Mouse (Mus musculus) midbrain, embryonic 10.5 days (tissue): ENCODE measurements around the gene Negr1. TPM values are rescaled to one million over a fixed set of nuclear protein-coding genes. Genes with fewer than 3 reads are reported as not detected.

Experiments
- DNase-seq: peaks from one replicate; pipeline ENCODE4 v3.0.0-alpha.2; 2017; ENCODE audit warnings: low spot score
- H3K27ac ChIP-seq: fragments of 300-500 bp; sonication (generic); replicated peaks from 2 replicates; pipeline ENCODE4 v1.5.1; 2016; ENCODE audit warnings: mild to moderate bottlenecking
- H3K27me3 ChIP-seq: fragments of 300-500 bp; sonication (generic); 2 replicates; pipeline ENCODE4 v1.6.1; 2016; ENCODE audit warnings: low read depth, mild to moderate bottlenecking; ENCODE audit not compliant: poor library complexity, severe bottlenecking
- H3K36me3 ChIP-seq: fragments of 300-500 bp; sonication (generic); 2 replicates; pipeline ENCODE4 v1.6.1; 2016; ENCODE audit warnings: mild to moderate bottlenecking, moderate library complexity
- H3K4me1 ChIP-seq: fragments of 300-500 bp; sonication (generic); 2 replicates; pipeline ENCODE4 v1.6.1; 2016
- H3K4me3 ChIP-seq: fragments of 300-500 bp; sonication (generic); 2 replicates; pipeline ENCODE4 v1.5.1; 2016; ENCODE audit warnings: mild to moderate bottlenecking, moderate library complexity
- H3K9me3 ChIP-seq: fragments of 300-500 bp; sonication (generic); replicated peaks from 2 replicates; pipeline ENCODE4 v1.6.1; 2016; ENCODE audit warnings: mild to moderate bottlenecking
- WGBS: fragments of 180-500 bp; shearing (Covaris S2); methylation state at CpG from one replicate; pipeline ENCODE4 v1.1.7; 2016; 5-methylcytosine and 5-hydroxymethylcytosine counted together
- polyA plus RNA-seq: library from polyadenylated mRNA; unstranded; fragments of >200 nt; fragmentation: Nextera tagmentation; extraction: Ambion mirVana; gene quantifications from 2 replicates; pipeline ENCODE4 v1.2.1, GENCODE M21; 2016

Negr1 gene
- polyA plus RNA-seq, 1 experiment from 2014 or later = 2.0 TPM

- DNase-seq = no peak
- 46% methylated on average over 1 of the region's 1 CpGs for WGBS
- Histone ChIP-seq H3K36me3 (no peaks in the 10 kb centered on the region), H3K4me3 (no peak overlapping the region), H3K9me3 (no peaks in the 10 kb centered on the region), H3K4me1 (peaks cover 4% of the 10 kb centered on the region; the same call in 1 of the 2 replicates), H3K27ac (no peak overlapping the region), H3K27me3 (no peaks in the 10 kb centered on the region)
Measured at GRCm38 (mm10) chr3:156784309-156784852, 222.8 kb downstream of the Negr1 start.

- Histone ChIP-seq H3K4me1 (peaks cover 4% of the 10 kb centered on the region; the same call in 1 of the 2 replicates), H3K27me3 (no peaks in the 10 kb centered on the region)
- WGBS = 72% methylated on average over 1 of the region's 1 CpGs
Measured at GRCm38 (mm10) chr3:156786355-156786754, 224.8 kb downstream of the Negr1 start.

GRCm38 (mm10) chr3:156791234-156791633 is 229.6 kb downstream of the Negr1 start:
- H3K27ac ChIP-seq = no peak overlapping the region
- no peaks in the 10 kb centered on the region for H3K36me3 ChIP-seq
- no peak for DNase-seq
- H3K9me3 ChIP-seq = no peaks in the 10 kb centered on the region
- H3K27me3 ChIP-seq = no peaks in the 10 kb centered on the region
- no peak overlapping the region for H3K4me3 ChIP-seq
- peaks cover 8% of the 10 kb centered on the region for H3K4me1 ChIP-seq

More at GRCm38 (mm10) chr3:156786355-156786754, 224.8 kb downstream of the Negr1 start:
- H3K36me3 ChIP-seq = no peaks in the 10 kb centered on the region
- no peak overlapping the region for H3K4me3 ChIP-seq
- no peaks in the 10 kb centered on the region for H3K9me3 ChIP-seq
- DNase-seq = no peak
- H3K27ac ChIP-seq = no peak overlapping the region

GRCm38 (mm10) chr3:156792743-156793142 is 231.1 kb downstream of the Negr1 start:
- DNase-seq = no peak
- H3K27me3 ChIP-seq = no peaks in the 10 kb centered on the region

GRCm38 (mm10) chr3:156794091-156794490 is 232.5 kb downstream of the Negr1 start:
- no peak overlapping the region for H3K4me3 ChIP-seq
- peaks cover 8% of the 10 kb centered on the region for H3K4me1 ChIP-seq
- no peak overlapping the region for H3K27ac ChIP-seq
- no peaks in the 10 kb centered on the region for H3K27me3 ChIP-seq
- H3K36me3 ChIP-seq = no peaks in the 10 kb centered on the region
- H3K9me3 ChIP-seq = no peaks in the 10 kb centered on the region
- no peak for DNase-seq
- WGBS = 91% methylated on average over 4 of the region's 4 CpGs

More at GRCm38 (mm10) chr3:156792743-156793142, 231.1 kb downstream of the Negr1 start:
- 93% methylated on average over 7 of the region's 7 CpGs for WGBS
- H3K4me1 ChIP-seq = peaks cover 8% of the 10 kb centered on the region
- H3K27ac ChIP-seq = no peak overlapping the region
- H3K4me3 ChIP-seq = no peak overlapping the region
- no peaks in the 10 kb centered on the region for H3K9me3 ChIP-seq
- no peaks in the 10 kb centered on the region for H3K36me3 ChIP-seq

GRCm38 (mm10) chr3:156794610-156795009 is 233.0 kb downstream of the Negr1 start:
- 56% methylated on average over 2 of the region's 2 CpGs for WGBS
- no peak overlapping the region for H3K4me3 ChIP-seq
- H3K27ac ChIP-seq = no peak overlapping the region
- no peaks in the 10 kb centered on the region for H3K27me3 ChIP-seq
- H3K36me3 ChIP-seq = no peaks in the 10 kb centered on the region
- no peaks in the 10 kb centered on the region for H3K9me3 ChIP-seq
- no peak for DNase-seq
- peaks cover 8% of the 10 kb centered on the region for H3K4me1 ChIP-seq

- Histone ChIP-seq H3K36me3 (no peaks in the 10 kb centered on the region), H3K9me3 (no peaks in the 10 kb centered on the region), H3K4me1 (peaks cover 8% of the 10 kb centered on the region), H3K27me3 (no peaks in the 10 kb centered on the region), H3K27ac (no peak overlapping the region), H3K4me3 (no peak overlapping the region)
- DNase-seq = no peak
- 85% methylated on average over 6 of the region's 6 CpGs for WGBS
Measured at GRCm38 (mm10) chr3:156796061-156796691, 234.6 kb downstream of the Negr1 start.

GRCm38 (mm10) chr3:156799228-156799627 is 237.6 kb downstream of the Negr1 start:
- Histone ChIP-seq H3K27ac (no peak overlapping the region), H3K4me3 (no peak overlapping the region), H3K9me3 (no peaks in the 10 kb centered on the region), H3K4me1 (peaks cover 6% of the 10 kb centered on the region), H3K36me3 (no peaks in the 10 kb centered on the region), H3K27me3 (no peaks in the 10 kb centered on the region)
- no peak for DNase-seq
- 97% methylated on average over 7 of the region's 7 CpGs for WGBS

GRCm38 (mm10) chr3:156809836-156810235 is 248.2 kb downstream of the Negr1 start:
- Histone ChIP-seq H3K4me1 (peaks cover 15% of the 10 kb centered on the region), H3K9me3 (no peaks in the 10 kb centered on the region), H3K27ac (no peak overlapping the region), H3K4me3 (no peak overlapping the region), H3K36me3 (no peaks in the 10 kb centered on the region), H3K27me3 (no peaks in the 10 kb centered on the region)
- WGBS = 85% methylated on average over 3 of the region's 3 CpGs
- DNase-seq = no peak

- Histone ChIP-seq H3K9me3 (no peaks in the 10 kb centered on the region), H3K27me3 (no peaks in the 10 kb centered on the region)
- DNase-seq = no peak
Measured at GRCm38 (mm10) chr3:156816938-156817337, 255.3 kb downstream of the Negr1 start.

GRCm38 (mm10) chr3:156817452-156817851 is 255.9 kb downstream of the Negr1 start:
- no peak for DNase-seq
- WGBS = 92% methylated on average over 6 of the region's 6 CpGs
- peaks cover 4% of the 10 kb centered on the region for H3K4me1 ChIP-seq

More at GRCm38 (mm10) chr3:156816938-156817337, 255.3 kb downstream of the Negr1 start:
- no peaks in the 10 kb centered on the region for H3K36me3 ChIP-seq
- no peak overlapping the region for H3K27ac ChIP-seq
- H3K4me1 ChIP-seq = peaks cover 5% of the 10 kb centered on the region
- H3K4me3 ChIP-seq = no peak overlapping the region

GRCm38 (mm10) chr3:156823039-156823438 is 261.4 kb downstream of the Negr1 start:
- no peaks in the 10 kb centered on the region for H3K27me3 ChIP-seq
- WGBS = 88% methylated on average over 3 of the region's 3 CpGs
- H3K27ac ChIP-seq = no peak overlapping the region
- no peak for DNase-seq
- H3K4me3 ChIP-seq = no peak overlapping the region
- H3K36me3 ChIP-seq = no peaks in the 10 kb centered on the region
- peaks cover 4% of the 10 kb centered on the region for H3K4me1 ChIP-seq
- no peaks in the 10 kb centered on the region for H3K9me3 ChIP-seq

More at GRCm38 (mm10) chr3:156817452-156817851, 255.9 kb downstream of the Negr1 start:
- no peaks in the 10 kb centered on the region for H3K27me3 ChIP-seq
- H3K4me3 ChIP-seq = no peak overlapping the region
- no peaks in the 10 kb centered on the region for H3K9me3 ChIP-seq
- no peak overlapping the region for H3K27ac ChIP-seq
- H3K36me3 ChIP-seq = no peaks in the 10 kb centered on the region

- Histone ChIP-seq H3K27ac (no peak overlapping the region), H3K36me3 (no peaks in the 10 kb centered on the region), H3K9me3 (no peaks in the 10 kb centered on the region), H3K4me1 (no peaks in the 10 kb centered on the region), H3K4me3 (no peak overlapping the region), H3K27me3 (no peaks in the 10 kb centered on the region)
- no peak for DNase-seq
- WGBS = 75% methylated on average over 3 of the region's 3 CpGs
Measured at GRCm38 (mm10) chr3:156833920-156834319, 272.3 kb downstream of the Negr1 start.
